Mouse (Mus musculus) erythroblast, embryonic 14.5 days (primary cell): ENCODE measurements around the gene Slc25a17. TPM values are rescaled to one million over a fixed set of nuclear protein-coding genes. Genes with fewer than 3 reads are reported as not detected.

Experiments used
- H3K27me3 ChIP-seq: 2 replicates; pipeline ENCODE4 v1.6.1; 2012; ENCODE audit warnings: inconsistent platforms; ENCODE audit not compliant: control insufficient read depth
- H3K36me3 ChIP-seq: 2 replicates; pipeline ENCODE4 v1.6.1; 2012; ENCODE audit warnings: mild to moderate bottlenecking, inconsistent platforms; ENCODE audit not compliant: control insufficient read depth
- H3K4me1 ChIP-seq: 2 replicates; pipeline ENCODE4 v1.6.1; 2012; ENCODE audit warnings: inconsistent platforms; ENCODE audit not compliant: control insufficient read depth
- H3K4me3 ChIP-seq: replicated peaks from 2 replicates; pipeline ENCODE3; 2012; ENCODE audit warnings: moderate library complexity, mild to moderate bottlenecking, inconsistent platforms
- H3K9me3 ChIP-seq: 2 replicates; pipeline ENCODE4 v1.6.1; 2012; ENCODE audit warnings: low read length, inconsistent platforms, mixed read lengths; ENCODE audit not compliant: control insufficient read depth
- GATA1 ChIP-seq: IDR thresholded peaks from 2 replicates; pipeline ENCODE4 v1.6.1; 2012; ENCODE audit warnings: low read length, inconsistent platforms, mixed read lengths
- TAL1 ChIP-seq: IDR thresholded peaks from 3 replicates; pipeline ENCODE4 v1.6.1; 2012; ENCODE audit warnings: low read length, inconsistent platforms, mixed read lengths
- polyA plus RNA-seq: library from polyadenylated mRNA; stranded (reverse); fragments of >175 nt; gene quantifications from 2 replicates; pipeline ENCODE4 v1.2.3, GENCODE M21; 2012

Slc25a17 gene
- polyA plus RNA-seq, 1 experiment = 0.54 TPM

GRCm38 (mm10) chr15:81273361-81273760 is 87.3 kb downstream of the Slc25a17 start:
- TF ChIP-seq TAL1 (no peak), GATA1 (no peak)
- H3K9me3 ChIP-seq = no peaks in the 10 kb centered on the region
- no peak overlapping the region for H3K4me3 ChIP-seq
- no peaks in the 10 kb centered on the region for H3K27me3 ChIP-seq
- no peaks in the 10 kb centered on the region for H3K36me3 ChIP-seq
- no peaks in the 10 kb centered on the region for H3K4me1 ChIP-seq

- no peaks in the 10 kb centered on the region for H3K9me3 ChIP-seq
- H3K4me3 ChIP-seq = no peak overlapping the region
- no peaks in the 10 kb centered on the region for H3K27me3 ChIP-seq
- H3K36me3 ChIP-seq = no peaks in the 10 kb centered on the region
- H3K4me1 ChIP-seq = no peaks in the 10 kb centered on the region
- TF ChIP-seq TAL1 = no peak
Observed at GRCm38 (mm10) chr15:81272305-81273053, 88.1 kb downstream of the Slc25a17 start.

Other genes starting within 250 kb of the Slc25a17 start
- gene Mrtfa, start 170.1 kb downstream of the Slc25a17 start, polyA plus RNA-seq = 0.47 and 0.51 TPM in 2 replicates
- not detected in 2 replicates for gene Mchr1, start 125.3 kb downstream of the Slc25a17 start, polyA plus RNA-seq
- gene St13, start 39.3 kb upstream of the Slc25a17 start, polyA plus RNA-seq = 4.7 and 4.8 TPM in 2 replicates
- 0.03 and 0.06 TPM in 2 replicates for gene Xpnpep3, start 39.3 kb upstream of the Slc25a17 start, polyA plus RNA-seq
- gene Dnajb7, start 47.5 kb upstream of the Slc25a17 start, polyA plus RNA-seq = 0.03 and 0.04 TPM in 2 replicates
- 2.0 and 2.4 TPM in 2 replicates for gene Rbx1, start 105.5 kb upstream of the Slc25a17 start, polyA plus RNA-seq
- gene Ep300, start 224.5 kb upstream of the Slc25a17 start, polyA plus RNA-seq = 2.2 and 2.4 TPM in 2 replicates